Mouse (Mus musculus): Measurements from ENCODE around the gene Ssr3. TPM values are rescaled to one million over a fixed set of nuclear protein-coding genes. Genes with fewer than 3 reads are reported as not detected.
A peak's percentile ranks its signal among the peaks of the same experiment; 100 is the strongest.

The Ssr3 gene
- polyA plus RNA-seq, 1 experiment from 2014 or later, result 255 TPM

- TF ChIP-seq CTCF (IDR thresholded peaks at IDR 0.05; ENCODE audit: low read depth), result no peak
- DNase-seq (ENCODE audit: low spot score) (no peak), ATAC-seq (replicated peaks; ENCODE audit: low FRiP score, low read depth) (no peak)
- Histone ChIP-seq H3K4me3 (replicated peaks; ENCODE audit: low read depth, low read length) (no peak overlapping the region), H3K9me3 (replicated peaks; ENCODE audit: low read length) (no peaks in the 10 kb centered on the region), H3K9ac (ENCODE audit: low read depth, low read length) (no peak overlapping the region), H3K27ac (no peak overlapping the region), H3K4me1 (replicated peaks; ENCODE audit: insufficient read depth, low read length) (no peaks in the 10 kb centered on the region), H3K36me3 (ENCODE audit: insufficient read depth, low read length) (peaks cover 42% of the 10 kb centered on the region), H3K4me2 (ENCODE audit: low read length) (no peak overlapping the region), H3K27me3 (ENCODE audit: insufficient read depth, low read length) (no peaks in the 10 kb centered on the region)
- WGBS, result 85% methylated on average over 4 of the region's 4 CpGs
These were observed 11.3 kb downstream of the Ssr3 start for GRCm38 (mm10) chr3:65381094-65381493.

- Histone ChIP-seq H3K27ac (no peak overlapping the region), H3K9ac (ENCODE audit: low read depth, low read length) (no peak overlapping the region), H3K4me3 (replicated peaks; ENCODE audit: low read depth, low read length) (no peak overlapping the region), H3K27me3 (ENCODE audit: insufficient read depth, low read length) (no peaks in the 10 kb centered on the region), H3K36me3 (ENCODE audit: insufficient read depth, low read length) (peaks cover 35% of the 10 kb centered on the region), H3K4me2 (ENCODE audit: low read length) (no peak overlapping the region), H3K4me1 (replicated peaks; ENCODE audit: insufficient read depth, low read length) (no peaks in the 10 kb centered on the region), H3K9me3 (replicated peaks; ENCODE audit: low read length) (no peaks in the 10 kb centered on the region)
- DNase-seq (ENCODE audit: low spot score) (peak; percentile 70), ATAC-seq (replicated peaks; ENCODE audit: low FRiP score, low read depth) (no peak)
- TF ChIP-seq CTCF (IDR thresholded peaks at IDR 0.05; ENCODE audit: low read depth), result peak; percentile 80
- WGBS, result 79% methylated on average over 4 of the region's 4 CpGs
These were observed 12.4 kb downstream of the Ssr3 start for GRCm38 (mm10) chr3:65379884-65380539.

GRCm38 (mm10) chr3:65378724-65379123 is 13.7 kb downstream of the Ssr3 start:
- ATAC-seq (replicated peaks; ENCODE audit: low FRiP score, low read depth) (no peak), DNase-seq (ENCODE audit: low spot score) (no peak)
- no peak overlapping the region for H3K27ac ChIP-seq
- H3K27me3 ChIP-seq (ENCODE audit: insufficient read depth, low read length), result no peaks in the 10 kb centered on the region
- H3K4me1 ChIP-seq (replicated peaks; ENCODE audit: insufficient read depth, low read length), result no peaks in the 10 kb centered on the region
- TF ChIP-seq CTCF (IDR thresholded peaks at IDR 0.05; ENCODE audit: low read depth), result no peak
- no peak overlapping the region for H3K9ac ChIP-seq (ENCODE audit: low read depth, low read length)
- no peaks in the 10 kb centered on the region for H3K9me3 ChIP-seq (replicated peaks; ENCODE audit: low read length)
- H3K4me2 ChIP-seq (ENCODE audit: low read length), result no peak overlapping the region
- peaks cover 30% of the 10 kb centered on the region for H3K36me3 ChIP-seq (ENCODE audit: insufficient read depth, low read length)
- no peak overlapping the region for H3K4me3 ChIP-seq (replicated peaks; ENCODE audit: low read depth, low read length)

- H3K4me3 ChIP-seq (replicated peaks; ENCODE audit: low read depth, low read length), result no peak overlapping the region
- WGBS, result 70% methylated on average over 3 of the region's 3 CpGs
- peaks cover 15% of the 10 kb centered on the region for H3K36me3 ChIP-seq (ENCODE audit: insufficient read depth, low read length)
- no peak overlapping the region for H3K9ac ChIP-seq (ENCODE audit: low read depth, low read length)
- ATAC-seq (replicated peaks; ENCODE audit: low FRiP score, low read depth) (no peak), DNase-seq (ENCODE audit: low spot score) (no peak)
- no peaks in the 10 kb centered on the region for H3K9me3 ChIP-seq (replicated peaks; ENCODE audit: low read length)
- TF ChIP-seq CTCF (IDR thresholded peaks at IDR 0.05; ENCODE audit: low read depth), result no peak
- no peaks in the 10 kb centered on the region for H3K27me3 ChIP-seq (ENCODE audit: insufficient read depth, low read length)
- no peak overlapping the region for H3K4me2 ChIP-seq (ENCODE audit: low read length)
- no peak overlapping the region for H3K27ac ChIP-seq
- no peaks in the 10 kb centered on the region for H3K4me1 ChIP-seq (replicated peaks; ENCODE audit: insufficient read depth, low read length)
These were observed 17.7 kb downstream of the Ssr3 start for GRCm38 (mm10) chr3:65374729-65375128.

GRCm38 (mm10) chr3:65373594-65374182 is 18.7 kb downstream of the Ssr3 start:
- no peak for TF ChIP-seq CTCF (IDR thresholded peaks at IDR 0.05; ENCODE audit: low read depth)
- Histone ChIP-seq H3K9me3 (replicated peaks; ENCODE audit: low read length) (no peaks in the 10 kb centered on the region), H3K27me3 (ENCODE audit: insufficient read depth, low read length) (no peaks in the 10 kb centered on the region), H3K4me1 (replicated peaks; ENCODE audit: insufficient read depth, low read length) (no peaks in the 10 kb centered on the region), H3K4me2 (ENCODE audit: low read length) (no peak overlapping the region), H3K36me3 (ENCODE audit: insufficient read depth, low read length) (peaks cover 9% of the 10 kb centered on the region), H3K4me3 (replicated peaks; ENCODE audit: low read depth, low read length) (no peak overlapping the region), H3K27ac (no peak overlapping the region), H3K9ac (ENCODE audit: low read depth, low read length) (no peak overlapping the region)
- 87% methylated on average over 5 of the region's 5 CpGs for WGBS
- DNase-seq (ENCODE audit: low spot score), result no peak
- no peak for ATAC-seq (replicated peaks; ENCODE audit: low FRiP score, low read depth)

- peaks cover 5% of the 10 kb centered on the region; the same call in 1 of the 2 replicates for H3K36me3 ChIP-seq (ENCODE audit: insufficient read depth, low read length)
- 91% methylated on average over 4 of the region's 4 CpGs for WGBS
- no peaks in the 10 kb centered on the region for H3K27me3 ChIP-seq (ENCODE audit: insufficient read depth, low read length)
- no peak for TF ChIP-seq CTCF (IDR thresholded peaks at IDR 0.05; ENCODE audit: low read depth)
- ATAC-seq (replicated peaks; ENCODE audit: low FRiP score, low read depth), result no peak
- H3K4me2 ChIP-seq (ENCODE audit: low read length), result no peak overlapping the region
- no peak overlapping the region for H3K27ac ChIP-seq
- H3K9me3 ChIP-seq (replicated peaks; ENCODE audit: low read length), result no peaks in the 10 kb centered on the region
- DNase-seq (ENCODE audit: low spot score), result no peak
- no peak overlapping the region for H3K4me3 ChIP-seq (replicated peaks; ENCODE audit: low read depth, low read length)
- no peaks in the 10 kb centered on the region for H3K4me1 ChIP-seq (replicated peaks; ENCODE audit: insufficient read depth, low read length)
- no peak overlapping the region for H3K9ac ChIP-seq (ENCODE audit: low read depth, low read length)
These were observed 19.9 kb downstream of the Ssr3 start for GRCm38 (mm10) chr3:65372552-65372951.

Data from kidney, postnatal 0 days (tissue).